Mouse (Mus musculus) lung, postnatal 25 days (tissue): ENCODE results near the gene Prf1.

Source experiments
- DNase-seq: peaks from one replicate; pipeline ENCODE4 v3.0.0; 2022; ENCODE audit warnings: low spot score

Prf1 gene

GRCm38 (mm10) chr10:61290016-61290415 is 7.6 kb upstream of the Prf1 start:
- no peak for DNase-seq

- no peak for DNase-seq
Observed at GRCm38 (mm10) chr10:61290479-61290878, 7.2 kb upstream of the Prf1 start.

GRCm38 (mm10) chr10:61294242-61294641 is 3.4 kb upstream of the Prf1 start:
- no peak for DNase-seq

- no peak for DNase-seq
Observed at GRCm38 (mm10) chr10:61296713-61297445, 754 bp upstream of the Prf1 start.

- DNase-seq: no peak
Observed at GRCm38 (mm10) chr10:61300996-61301395, 3.4 kb downstream of the Prf1 start.

- peak; percentile 29 for DNase-seq
Observed at GRCm38 (mm10) chr10:61304046-61304445, 6.4 kb downstream of the Prf1 start.

GRCm38 (mm10) chr10:61305928-61306590 is 8.4 kb downstream of the Prf1 start:
- DNase-seq: no peak

GRCm38 (mm10) chr10:61308706-61309320 is 11.2 kb downstream of the Prf1 start:
- DNase-seq: no peak

- no peak for DNase-seq
Observed at GRCm38 (mm10) chr10:61312159-61312558, 14.5 kb downstream of the Prf1 start.

GRCm38 (mm10) chr10:61312754-61313153 is 15.1 kb downstream of the Prf1 start:
- no peak for DNase-seq

GRCm38 (mm10) chr10:61313750-61314149 is 16.1 kb downstream of the Prf1 start:
- DNase-seq: no peak

- DNase-seq: no peak
Observed at GRCm38 (mm10) chr10:61315324-61315880, 17.8 kb downstream of the Prf1 start.

- no peak for DNase-seq
Observed at GRCm38 (mm10) chr10:61318527-61318926, 20.9 kb downstream of the Prf1 start.

- no peak for DNase-seq
Observed at GRCm38 (mm10) chr10:61324717-61325116, 27.1 kb downstream of the Prf1 start.

- no peak for DNase-seq
Observed at GRCm38 (mm10) chr10:61325782-61326328, 28.2 kb downstream of the Prf1 start.

GRCm38 (mm10) chr10:61327545-61327944 is 29.9 kb downstream of the Prf1 start:
- DNase-seq: no peak

GRCm38 (mm10) chr10:61328927-61329326 is 31.3 kb downstream of the Prf1 start:
- DNase-seq: no peak

GRCm38 (mm10) chr10:61331046-61331445 is 33.4 kb downstream of the Prf1 start:
- DNase-seq: peak; percentile 54

- DNase-seq: no peak
Observed at GRCm38 (mm10) chr10:61334545-61334944, 36.9 kb downstream of the Prf1 start.

GRCm38 (mm10) chr10:61336137-61336536 is 38.5 kb downstream of the Prf1 start:
- DNase-seq: peak; percentile 71

- no peak for DNase-seq
Observed at GRCm38 (mm10) chr10:61336592-61336991, 39.0 kb downstream of the Prf1 start.

- DNase-seq: no peak
Observed at GRCm38 (mm10) chr10:61337665-61338064, 40.0 kb downstream of the Prf1 start.

GRCm38 (mm10) chr10:61339216-61339615 is 41.6 kb downstream of the Prf1 start:
- no peak for DNase-seq
